Mouse (Mus musculus): ENCODE results near the gene Ppp1r14b. TPM values are rescaled to one million over a fixed set of nuclear protein-coding genes. Genes with fewer than 3 reads are reported as not detected.
A peak's percentile ranks its signal among the peaks of the same experiment; 100 is the strongest.

Ppp1r14b gene
- polyA plus RNA-seq, 1 experiment from 2014 or later: 333 TPM

- no peak for ATAC-seq (ENCODE audit: low FRiP score)
- peaks cover 18% of the 10 kb centered on the region for H3K4me1 ChIP-seq
- H3K9ac ChIP-seq: peak overlapping the region; percentile 77
- 56% methylated on average over 5 of the region's 5 CpGs for WGBS
- peak overlapping the region; percentile 60 for H3K4me3 ChIP-seq (replicated peaks)
- H3K9me3 ChIP-seq: no peaks in the 10 kb centered on the region
- H3K27me3 ChIP-seq: no peaks in the 10 kb centered on the region
- H3K27ac ChIP-seq: peak overlapping the region; percentile 98; the same call in 1 of the 2 replicates
- peak overlapping the region; percentile 98 for H3K4me2 ChIP-seq
- H3K36me3 ChIP-seq (replicated peaks): peaks cover 19% of the 10 kb centered on the region
These were observed 24.8 kb upstream of the Ppp1r14b start for GRCm38 (mm10) chr19:6949951-6950350.

GRCm38 (mm10) chr19:6950613-6951153 is 24.1 kb upstream of the Ppp1r14b start:
- peak; percentile 68 for ATAC-seq (ENCODE audit: low FRiP score)
- H3K27me3 ChIP-seq: no peaks in the 10 kb centered on the region
- H3K4me3 ChIP-seq (replicated peaks): peak overlapping the region; percentile 60
- H3K36me3 ChIP-seq (replicated peaks): peaks cover 21% of the 10 kb centered on the region
- WGBS: 0% methylated on average over 28 of the region's 28 CpGs
- peak overlapping the region; percentile 77 for H3K9ac ChIP-seq
- H3K4me1 ChIP-seq: peaks cover 18% of the 10 kb centered on the region
- peak overlapping the region; percentile 98 for H3K27ac ChIP-seq
- no peaks in the 10 kb centered on the region for H3K9me3 ChIP-seq
- peak overlapping the region; percentile 98 for H3K4me2 ChIP-seq

GRCm38 (mm10) chr19:6951381-6951968 is 23.3 kb upstream of the Ppp1r14b start:
- H3K27ac ChIP-seq: peak overlapping the region; percentile 98
- WGBS: under 1% methylated on average over 35 of the region's 35 CpGs
- peaks cover 22% of the 10 kb centered on the region for H3K36me3 ChIP-seq (replicated peaks)
- H3K4me1 ChIP-seq: peaks cover 18% of the 10 kb centered on the region
- H3K9me3 ChIP-seq: no peaks in the 10 kb centered on the region
- no peaks in the 10 kb centered on the region for H3K27me3 ChIP-seq
- ATAC-seq (ENCODE audit: low FRiP score): peak; percentile 82
- peak overlapping the region; percentile 77 for H3K9ac ChIP-seq
- H3K4me2 ChIP-seq: peak overlapping the region; percentile 98
- H3K4me3 ChIP-seq (replicated peaks): peak overlapping the region; percentile 60

GRCm38 (mm10) chr19:6951994-6952711 is 22.6 kb upstream of the Ppp1r14b start:
- WGBS: 2% methylated on average over 31 of the region's 31 CpGs
- peak; percentile 47 for ATAC-seq (ENCODE audit: low FRiP score)
- peak overlapping the region; percentile 77 for H3K9ac ChIP-seq
- peak overlapping the region; percentile 98 for H3K4me2 ChIP-seq
- peaks cover 18% of the 10 kb centered on the region for H3K4me1 ChIP-seq
- peak overlapping the region; percentile 60 for H3K4me3 ChIP-seq (replicated peaks)
- no peaks in the 10 kb centered on the region for H3K27me3 ChIP-seq
- H3K36me3 ChIP-seq (replicated peaks): peaks cover 20% of the 10 kb centered on the region
- H3K9me3 ChIP-seq: no peaks in the 10 kb centered on the region
- H3K27ac ChIP-seq: peak overlapping the region; percentile 98

- Histone ChIP-seq H3K27me3 (no peaks in the 10 kb centered on the region), H3K4me2 (peak overlapping the region; percentile 98), H3K9me3 (no peaks in the 10 kb centered on the region), H3K9ac (peak overlapping the region; percentile 77), H3K27ac (peak overlapping the region; percentile 10; the same call in 1 of the 2 replicates), H3K36me3 (replicated peaks) (peaks cover 19% of the 10 kb centered on the region), H3K4me1 (peaks cover 18% of the 10 kb centered on the region), H3K4me3 (replicated peaks) (peak overlapping the region; percentile 60)
- WGBS: 40% methylated on average over 3 of the region's 3 CpGs
- no peak for ATAC-seq (ENCODE audit: low FRiP score)
These were observed 22.1 kb upstream of the Ppp1r14b start for GRCm38 (mm10) chr19:6952712-6953037.

GRCm38 (mm10) chr19:6954046-6954445 is 20.7 kb upstream of the Ppp1r14b start:
- Histone ChIP-seq H3K27ac (no peak overlapping the region), H3K27me3 (no peaks in the 10 kb centered on the region), H3K9me3 (no peaks in the 10 kb centered on the region), H3K36me3 (replicated peaks) (peaks cover 26% of the 10 kb centered on the region), H3K4me1 (peaks cover 18% of the 10 kb centered on the region), H3K4me3 (replicated peaks) (no peak overlapping the region), H3K4me2 (no peak overlapping the region), H3K9ac (no peak overlapping the region)
- WGBS: 54% methylated on average over 9 of the region's 9 CpGs
- ATAC-seq (ENCODE audit: low FRiP score): no peak

GRCm38 (mm10) chr19:6955424-6955823 is 19.3 kb upstream of the Ppp1r14b start:
- 89% methylated on average over 7 of the region's 7 CpGs for WGBS
- peaks cover 38% of the 10 kb centered on the region for H3K36me3 ChIP-seq (replicated peaks)
- no peak for ATAC-seq (ENCODE audit: low FRiP score)
- H3K9ac ChIP-seq: no peak overlapping the region
- H3K4me1 ChIP-seq: peaks cover 11% of the 10 kb centered on the region
- H3K4me2 ChIP-seq: no peak overlapping the region
- H3K27me3 ChIP-seq: no peaks in the 10 kb centered on the region
- H3K9me3 ChIP-seq: no peaks in the 10 kb centered on the region
- no peak overlapping the region for H3K4me3 ChIP-seq (replicated peaks)
- no peak overlapping the region for H3K27ac ChIP-seq

GRCm38 (mm10) chr19:6956461-6956860 is 18.3 kb upstream of the Ppp1r14b start:
- ATAC-seq (ENCODE audit: low FRiP score): no peak
- no peak overlapping the region for H3K9ac ChIP-seq
- H3K4me3 ChIP-seq (replicated peaks): no peak overlapping the region
- no peak overlapping the region for H3K4me2 ChIP-seq
- no peak overlapping the region for H3K27ac ChIP-seq
- no peaks in the 10 kb centered on the region for H3K27me3 ChIP-seq
- 80% methylated on average over 9 of the region's 10 CpGs for WGBS
- peaks cover 11% of the 10 kb centered on the region for H3K4me1 ChIP-seq
- H3K36me3 ChIP-seq (replicated peaks): peaks cover 38% of the 10 kb centered on the region
- H3K9me3 ChIP-seq: no peaks in the 10 kb centered on the region

GRCm38 (mm10) chr19:6968491-6969271 is 6.1 kb upstream of the Ppp1r14b start:
- peak overlapping the region; percentile 48 for H3K4me3 ChIP-seq (replicated peaks)
- no peak for ATAC-seq (ENCODE audit: low FRiP score)
- WGBS: 14% methylated on average over 15 of the region's 15 CpGs
- H3K27ac ChIP-seq: no peak overlapping the region
- peak overlapping the region; percentile 57 for H3K4me2 ChIP-seq
- peaks cover 29% of the 10 kb centered on the region for H3K4me1 ChIP-seq
- H3K9me3 ChIP-seq: no peaks in the 10 kb centered on the region
- 0 out of 2 replicates have a peak, but pooled peaks cover 10% of the 10 kb centered on the region for H3K36me3 ChIP-seq (replicated peaks)
- H3K9ac ChIP-seq: peak overlapping the region; percentile 25; the same call in 1 of the 2 replicates
- H3K27me3 ChIP-seq: peaks cover 46% of the 10 kb centered on the region

- Histone ChIP-seq H3K4me2 (peak overlapping the region; percentile 57), H3K9me3 (no peaks in the 10 kb centered on the region), H3K36me3 (replicated peaks) (0 out of 2 replicates have a peak, but pooled peaks cover 6% of the 10 kb centered on the region), H3K4me1 (peaks cover 34% of the 10 kb centered on the region), H3K4me3 (replicated peaks) (peak overlapping the region; percentile 48), H3K27me3 (peaks cover 46% of the 10 kb centered on the region), H3K9ac (peak overlapping the region; percentile 53), H3K27ac (no peak overlapping the region)
- WGBS: under 1% methylated on average over 20 of the region's 20 CpGs
- no peak; the same call in 1 of the 2 replicates for ATAC-seq (ENCODE audit: low FRiP score)
These were observed 5.5 kb upstream of the Ppp1r14b start for GRCm38 (mm10) chr19:6969291-6969664.

GRCm38 (mm10) chr19:6969665-6970381 is 4.9 kb upstream of the Ppp1r14b start:
- peak; percentile 15 for ATAC-seq (ENCODE audit: low FRiP score)
- Histone ChIP-seq H3K4me2 (peak overlapping the region; percentile 57), H3K36me3 (replicated peaks) (0 out of 2 replicates have a peak, but pooled peaks cover 3% of the 10 kb centered on the region), H3K27ac (0 out of 2 replicates have a peak overlapping the region, but pooled peaks have one; percentile 56), H3K4me3 (replicated peaks) (peak overlapping the region; percentile 48), H3K9me3 (no peaks in the 10 kb centered on the region), H3K9ac (peak overlapping the region; percentile 53), H3K4me1 (peaks cover 34% of the 10 kb centered on the region), H3K27me3 (peaks cover 46% of the 10 kb centered on the region)
- WGBS: under 1% methylated on average over 43 of the region's 55 CpGs

Measured in forebrain, embryonic 12.5 days (tissue).